Mouse (Mus musculus) kidney, adult 2 months (tissue): ENCODE measurements around the gene Pcnp.

ENCODE experiments used
- CTCF ChIP-seq: fragments of 200-500 bp; conservative IDR thresholded peaks from 2 replicates; pipeline ENCODE4 v1.5.1; 2011; ENCODE audit warnings: low read depth, mild to moderate bottlenecking, control low read depth, low read length, moderate library complexity, mixed read lengths; ENCODE audit not compliant: insufficient read depth, insufficient read length
- POLR2A ChIP-seq: fragments of 200-500 bp; IDR thresholded peaks from one replicate; pipeline ENCODE4 v1.6.1; 2011; ENCODE audit warnings: low read depth, low read length, control low read depth

- no peak for TF ChIP-seq POLR2A
- TF ChIP-seq CTCF: no peak
Measured at GRCm38 (mm10) chr16:56006798-56007197, 22.7 kb downstream of the Pcnp start.
